Mouse (Mus musculus) myocyte (in vitro differentiated cells): ENCODE measurements at regions not wholly inside any gene's neighbourhood (a gene's known extent, or its start where the extent isn't known, plus 50 kb on each side); places are given as distances from the start of the nearest gene placed in this dataset.

ENCODE experiments used
- H3K27me3 ChIP-seq: one replicate; pipeline ENCODE4 v1.6.1; 2011; ENCODE audit not compliant: control insufficient read depth, insufficient read depth, insufficient read length
- H3K36me3 ChIP-seq: one replicate; pipeline ENCODE4 v1.6.1; 2011; ENCODE audit not compliant: control insufficient read depth, insufficient read depth
- H3K4me2 ChIP-seq: one replicate; pipeline ENCODE4 v1.6.1; 2011; ENCODE audit warnings: low read depth, control low read depth
- H3K4me3 ChIP-seq: one replicate; pipeline ENCODE4 v1.5.1; 2011; ENCODE audit warnings: mild to moderate bottlenecking, control low read depth, moderate library complexity
- H3K79me2 ChIP-seq: one replicate; pipeline ENCODE4 v1.6.1; 2011; ENCODE audit not compliant: control insufficient read depth, insufficient read depth
- H3ac ChIP-seq: one replicate; pipeline ENCODE4 v1.6.1; 2011; ENCODE audit not compliant: control insufficient read depth, insufficient read length
- CEBPB ChIP-seq: IDR thresholded peaks from 2 replicates; pipeline ENCODE4 v1.6.1; 2011; ENCODE audit warnings: mild to moderate bottlenecking, moderate library complexity; ENCODE audit not compliant: poor library complexity, insufficient read depth, severe bottlenecking
- E2F4 ChIP-seq: IDR thresholded peaks from one replicate; pipeline ENCODE4 v1.6.1; 2011; ENCODE audit warnings: mild to moderate bottlenecking, control low read depth, moderate library complexity; ENCODE audit not compliant: insufficient read depth
- MAX ChIP-seq: IDR thresholded peaks from one replicate; pipeline ENCODE4 v1.6.1; 2011; ENCODE audit warnings: low read depth, mild to moderate bottlenecking, control low read depth
- MYOD1 ChIP-seq, 3 experiments: IDR thresholded peaks; one replicate each; pipeline ENCODE4 v1.6.1; 2011; ENCODE audit warnings: control low read depth in 2 of 3, low read depth in 2 of 3, mild to moderate bottlenecking in 2 of 3, moderate library complexity in 1 of 3; ENCODE audit not compliant: insufficient read length in 2 of 3, control insufficient read depth in 1 of 3
- MYOG ChIP-seq, 3 experiments: IDR thresholded peaks; one replicate each; pipeline ENCODE4 v1.6.1; 2011; ENCODE audit warnings: control low read depth in 2 of 3, low read depth in 2 of 3, mild to moderate bottlenecking in 2 of 3; ENCODE audit not compliant: insufficient read length in 2 of 3, control insufficient read depth in 1 of 3, insufficient read depth in 1 of 3
- POLR2A ChIP-seq: IDR thresholded peaks from one replicate; pipeline ENCODE4 v1.6.1; 2011; ENCODE audit warnings: low read depth, mild to moderate bottlenecking, control low read depth, moderate library complexity; ENCODE audit not compliant: insufficient read length
- POLR2AphosphoS2 ChIP-seq: IDR thresholded peaks from one replicate; pipeline ENCODE4 v1.6.1; 2011; ENCODE audit warnings: low read depth, control low read depth; ENCODE audit not compliant: insufficient read length
- REST ChIP-seq: IDR thresholded peaks from one replicate; pipeline ENCODE4 v1.6.1; 2011; ENCODE audit warnings: mild to moderate bottlenecking, control low read depth, moderate library complexity; ENCODE audit not compliant: insufficient read depth, insufficient read length
- SRF ChIP-seq: IDR thresholded peaks from one replicate; pipeline ENCODE4 v1.6.1; 2011; ENCODE audit warnings: low read depth; ENCODE audit not compliant: control insufficient read depth, insufficient read length
- TCF12 ChIP-seq: IDR thresholded peaks from one replicate; pipeline ENCODE4 v1.6.1; 2011; ENCODE audit warnings: mild to moderate bottlenecking, control low read depth; ENCODE audit not compliant: poor library complexity, insufficient read depth, severe bottlenecking
- TCF3 ChIP-seq: IDR thresholded peaks from one replicate; pipeline ENCODE4 v1.6.1; 2011; ENCODE audit warnings: low read depth, control low read depth; ENCODE audit not compliant: insufficient read length
- USF1 ChIP-seq: IDR thresholded peaks from one replicate; pipeline ENCODE4 v1.6.1; 2011; ENCODE audit warnings: low read depth, mild to moderate bottlenecking, control low read depth, moderate library complexity

GRCm38 (mm10) chr11:24830484-24830883, 752.6 kb downstream of the Bcl11a start:
- H3K4me2 ChIP-seq = no peak overlapping the region
- H3K79me2 ChIP-seq = no peaks in the 10 kb centered on the region
- no peaks in the 10 kb centered on the region for H3K27me3 ChIP-seq
- H3ac ChIP-seq = no peak overlapping the region
- H3K4me3 ChIP-seq = no peak overlapping the region
- H3K36me3 ChIP-seq = no peaks in the 10 kb centered on the region
- TF ChIP-seq MYOG (IDR thresholded peaks at IDR 0.05; ENCODE audit: control insufficient read depth in 1 of 3, insufficient read depth in 1 of 3, insufficient read length in 2 of 3, low read depth in 2 of 3) (no peak), POLR2AphosphoS2 (no peak), MAX (no peak), SRF (no peak), POLR2A (no peak), TCF12 (no peak)

- H3K36me3 ChIP-seq = no peaks in the 10 kb centered on the region
- H3K79me2 ChIP-seq = no peaks in the 10 kb centered on the region
- no peak overlapping the region for H3K4me2 ChIP-seq
- H3K27me3 ChIP-seq = no peaks in the 10 kb centered on the region
- TF ChIP-seq POLR2A (no peak), MAX (no peak), REST (no peak), SRF (no peak), E2F4 (no peak), TCF12 (no peak), USF1 (no peak), MYOD1 (IDR thresholded peaks at IDR 0.05; ENCODE audit: control insufficient read depth in 1 of 3, insufficient read length in 2 of 3, low read depth in 2 of 3) (no peak), MYOG (IDR thresholded peaks at IDR 0.05; ENCODE audit: control insufficient read depth in 1 of 3, insufficient read depth in 1 of 3, insufficient read length in 2 of 3, low read depth in 2 of 3) (no peak), POLR2AphosphoS2 (no peak), CEBPB (no peak), TCF3 (no peak)
- H3K4me3 ChIP-seq = no peak overlapping the region
- no peak overlapping the region for H3ac ChIP-seq
Measured at GRCm38 (mm10) chr11:24843839-24844738, 766.2 kb downstream of the Bcl11a start.

GRCm38 (mm10) chr11:24856991-24857390, 779.1 kb downstream of the Bcl11a start:
- H3K27me3 ChIP-seq = no peaks in the 10 kb centered on the region

GRCm38 (mm10) chr11:24864637-24865036, 786.8 kb downstream of the Bcl11a start:
- Histone ChIP-seq H3K4me3 (no peak overlapping the region), H3K27me3 (no peaks in the 10 kb centered on the region), H3K4me2 (no peak overlapping the region), H3K79me2 (no peaks in the 10 kb centered on the region), H3ac (no peak overlapping the region), H3K36me3 (no peaks in the 10 kb centered on the region)
- TF ChIP-seq E2F4 = no peak
- no peak for TF ChIP-seq MYOD1 (IDR thresholded peaks at IDR 0.05; ENCODE audit: control insufficient read depth in 1 of 3, insufficient read length in 2 of 3, low read depth in 2 of 3)
- TF ChIP-seq REST = no peak

More at GRCm38 (mm10) chr11:24856991-24857390, 779.1 kb downstream of the Bcl11a start:
- H3K4me3 ChIP-seq = no peak overlapping the region
- no peak overlapping the region for H3ac ChIP-seq
- no peak overlapping the region for H3K4me2 ChIP-seq
- TF ChIP-seq TCF3 = no peak
- no peak for TF ChIP-seq TCF12
- TF ChIP-seq MYOD1 (IDR thresholded peaks at IDR 0.05; ENCODE audit: control insufficient read depth in 1 of 3, insufficient read length in 2 of 3, low read depth in 2 of 3) = no peak
- no peak for TF ChIP-seq MYOG (IDR thresholded peaks at IDR 0.05; ENCODE audit: control insufficient read depth in 1 of 3, insufficient read depth in 1 of 3, insufficient read length in 2 of 3, low read depth in 2 of 3)
- no peak for TF ChIP-seq SRF
- TF ChIP-seq MAX = no peak
- TF ChIP-seq E2F4 = no peak
- no peaks in the 10 kb centered on the region for H3K79me2 ChIP-seq
- no peaks in the 10 kb centered on the region for H3K36me3 ChIP-seq

GRCm38 (mm10) chr11:24865067-24865796, 787.4 kb downstream of the Bcl11a start:
- no peaks in the 10 kb centered on the region for H3K27me3 ChIP-seq
- no peaks in the 10 kb centered on the region for H3K36me3 ChIP-seq
- H3K79me2 ChIP-seq = no peaks in the 10 kb centered on the region
- H3K4me2 ChIP-seq = no peak overlapping the region
- H3ac ChIP-seq = no peak overlapping the region
- H3K4me3 ChIP-seq = no peak overlapping the region
- TF ChIP-seq CEBPB (no peak), POLR2AphosphoS2 (no peak), MYOD1 (IDR thresholded peaks at IDR 0.05; ENCODE audit: control insufficient read depth in 1 of 3, insufficient read length in 2 of 3, low read depth in 2 of 3) (no peak)
